Mouse (Mus musculus): ENCODE results near the gene Notch3.

DNA sequence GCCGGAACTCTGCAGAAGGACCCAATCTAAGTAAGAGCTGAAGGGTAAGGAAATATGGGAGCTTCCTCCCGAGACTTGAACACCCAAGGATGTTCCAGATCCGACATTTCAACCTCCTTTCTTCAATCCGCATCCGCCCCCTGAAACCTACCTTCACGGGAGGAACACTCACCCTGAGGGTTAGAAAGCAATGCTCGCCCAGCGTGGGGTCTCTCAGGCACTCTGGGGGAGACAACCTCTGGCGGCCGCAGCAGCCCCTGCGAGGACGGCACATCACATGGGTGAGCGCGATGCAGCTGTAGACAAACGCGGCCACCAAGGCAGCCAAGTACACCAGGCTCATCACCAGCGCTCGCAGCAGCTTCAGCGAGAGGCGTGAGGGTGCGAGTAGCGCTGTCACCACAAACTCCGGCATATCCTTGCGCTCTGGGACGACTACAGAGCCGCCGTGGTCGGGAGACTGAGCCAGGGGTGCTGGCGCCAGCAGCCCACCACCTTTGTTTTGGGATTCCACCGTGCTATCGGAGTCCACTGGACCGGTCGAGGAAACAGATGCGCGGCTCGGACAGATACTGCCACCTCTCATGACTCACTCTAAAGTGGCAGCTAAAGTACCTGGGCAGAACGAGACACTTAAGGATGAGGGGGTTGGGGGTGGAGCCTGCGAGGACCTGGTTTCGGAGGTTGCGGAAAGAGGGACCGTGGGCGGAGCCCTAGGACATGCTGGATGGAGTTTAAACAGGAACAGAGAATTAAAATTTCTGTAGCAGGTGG lies 22.4 kb upstream of the Notch3 start, which contains the start of gene Ephx3:
- TF ChIP-seq CTCF (IDR thresholded peaks at IDR 0.05; ENCODE audit: low read depth, low read length) = no peak
- no peak for TF ChIP-seq GATA1 (IDR thresholded peaks at IDR 0.05; ENCODE audit: borderline replicate concordance, low read length)
- no peak for TF ChIP-seq POLR2AphosphoS5 (IDR thresholded peaks at IDR 0.05; ENCODE audit: insufficient replicate concordance, low read depth, low read length)
- TF ChIP-seq TAL1 (conservative IDR thresholded peaks at IDR 0.05; ENCODE audit: low read depth, low read length) = no peak

Measured in G1E (cell line).